Mouse (Mus musculus): Measurements from ENCODE around the gene Ncoa1.
"Not testable (repeated sequence)": the region's sequence is repeated elsewhere in the genome, so short reads cannot be mapped to it uniquely, and the experiment has no call there.

Ncoa1 gene

DNA sequence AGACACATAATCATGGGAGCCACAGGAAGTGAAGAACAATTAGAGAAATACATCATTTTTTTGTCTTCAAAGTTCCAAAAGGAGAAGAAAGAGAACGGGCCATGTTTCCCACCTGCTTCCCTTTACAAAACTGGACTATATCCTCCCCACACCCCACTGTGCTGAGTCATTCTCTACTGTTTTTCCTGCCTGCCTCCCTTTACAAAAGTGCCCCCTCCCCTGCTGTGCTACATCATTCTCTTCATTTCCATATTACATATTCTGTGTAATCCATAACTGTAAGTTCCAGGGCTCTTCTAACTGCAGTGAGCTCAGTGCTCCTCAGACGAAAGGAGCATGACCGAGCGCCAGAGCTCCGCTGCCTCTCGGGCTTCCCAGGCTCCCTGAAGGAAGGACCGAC, 80.8 kb downstream of the Ncoa1 start:
- DNase-seq (ENCODE audit: low read depth) = no peak

- no peak for DNase-seq (ENCODE audit: low read depth)
Observed at GRCm38 (mm10) chr12:4392590-4392989, 84.4 kb downstream of the Ncoa1 start.

- no peak for DNase-seq (ENCODE audit: low read depth)
Observed at GRCm38 (mm10) chr12:4392074-4392473, 84.9 kb downstream of the Ncoa1 start.

GRCm38 (mm10) chr12:4391256-4391655, 85.7 kb downstream of the Ncoa1 start:
- no peak for DNase-seq (ENCODE audit: low read depth)

DNA sequence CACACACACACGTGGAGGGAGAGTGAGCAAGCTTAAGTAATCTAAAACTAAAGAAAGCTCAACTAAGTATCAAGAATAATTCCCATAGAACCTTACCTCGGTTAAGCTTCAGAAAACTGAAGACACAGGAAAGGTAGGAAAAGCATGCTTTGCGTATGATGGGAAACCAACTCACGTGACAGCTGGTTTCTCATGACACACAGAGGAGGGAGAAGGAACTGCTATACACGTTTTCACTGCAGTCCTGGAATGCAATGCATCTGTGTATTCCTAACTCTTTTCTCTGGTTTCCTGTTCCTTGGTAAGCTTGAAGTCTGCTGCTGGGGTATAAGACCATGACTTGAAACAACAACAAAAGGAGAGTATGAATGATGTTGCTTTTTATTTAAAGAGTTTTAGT, 86.3 kb downstream of the Ncoa1 start:
- DNase-seq (ENCODE audit: low read depth) = no peak

DNA sequence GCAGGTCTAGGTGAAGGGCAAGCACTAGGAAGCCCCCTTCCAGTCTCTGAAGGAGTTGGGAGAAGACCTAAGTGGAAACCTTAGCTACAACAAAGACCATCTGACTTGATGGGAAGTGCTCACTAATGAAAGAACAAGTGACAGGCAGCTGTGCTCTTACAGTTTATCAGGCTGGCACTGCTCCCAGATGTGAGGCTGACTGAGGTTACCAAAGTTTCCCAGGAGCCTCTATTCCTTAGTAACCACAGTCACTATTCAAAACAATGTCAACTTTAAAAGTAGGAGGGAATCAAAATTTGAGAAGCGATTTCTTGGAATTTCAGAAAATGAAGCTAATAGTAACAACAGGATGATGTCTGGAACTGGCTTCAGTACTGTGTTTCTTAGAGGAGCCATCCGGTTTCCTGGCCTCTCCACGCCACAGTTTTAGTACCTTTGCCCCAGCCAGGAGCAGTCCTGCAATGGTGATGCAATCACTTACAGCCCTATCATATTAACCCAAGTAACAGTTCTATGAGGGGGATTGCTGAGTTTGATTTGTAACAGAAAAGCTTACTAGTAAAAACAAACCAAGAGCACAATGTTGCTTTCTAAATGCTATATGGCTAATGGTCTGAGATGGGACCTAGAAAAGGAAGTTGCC, 90.8 kb downstream of the Ncoa1 start:
- DNase-seq (ENCODE audit: low read depth) = no peak

- DNase-seq (ENCODE audit: low read depth) = no peak
Observed at GRCm38 (mm10) chr12:4383061-4383460, 93.9 kb downstream of the Ncoa1 start.

DNA sequence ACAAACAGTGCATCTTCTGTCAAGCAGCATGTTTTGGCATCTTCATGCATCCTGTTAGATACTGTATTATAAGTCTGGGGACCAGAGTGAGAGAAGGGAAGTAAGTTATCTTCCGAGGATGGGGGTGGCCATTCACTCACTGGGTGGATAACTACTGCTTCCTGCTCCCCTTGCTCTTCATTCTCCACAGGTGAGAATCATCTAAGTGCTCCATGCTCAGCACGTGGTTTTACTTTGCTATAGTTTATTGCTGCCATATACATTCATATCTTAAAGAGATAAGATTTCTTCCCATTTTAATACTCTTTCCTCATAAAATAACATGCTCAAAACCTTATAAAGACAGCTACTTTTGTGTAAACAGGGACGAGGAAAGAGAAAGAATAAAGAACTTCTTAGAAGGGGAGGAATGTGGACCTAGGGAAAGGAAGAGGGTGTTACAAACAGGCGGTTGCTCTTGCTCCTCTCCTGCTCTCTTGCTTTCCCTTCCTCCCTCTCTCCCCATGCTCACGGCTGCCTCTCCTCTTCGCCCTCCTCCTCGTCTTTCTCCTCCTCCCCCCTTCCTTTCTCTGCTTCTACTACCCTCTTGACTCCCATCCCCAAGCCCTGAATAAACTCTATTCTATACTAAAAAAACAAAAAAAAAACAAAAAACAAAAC, 97.6 kb downstream of the Ncoa1 start:
- DNase-seq (ENCODE audit: low read depth) = no peak

GRCm38 (mm10) chr12:4376475-4376874, 100.5 kb downstream of the Ncoa1 start:
- no peak for DNase-seq (ENCODE audit: low read depth)

DNA sequence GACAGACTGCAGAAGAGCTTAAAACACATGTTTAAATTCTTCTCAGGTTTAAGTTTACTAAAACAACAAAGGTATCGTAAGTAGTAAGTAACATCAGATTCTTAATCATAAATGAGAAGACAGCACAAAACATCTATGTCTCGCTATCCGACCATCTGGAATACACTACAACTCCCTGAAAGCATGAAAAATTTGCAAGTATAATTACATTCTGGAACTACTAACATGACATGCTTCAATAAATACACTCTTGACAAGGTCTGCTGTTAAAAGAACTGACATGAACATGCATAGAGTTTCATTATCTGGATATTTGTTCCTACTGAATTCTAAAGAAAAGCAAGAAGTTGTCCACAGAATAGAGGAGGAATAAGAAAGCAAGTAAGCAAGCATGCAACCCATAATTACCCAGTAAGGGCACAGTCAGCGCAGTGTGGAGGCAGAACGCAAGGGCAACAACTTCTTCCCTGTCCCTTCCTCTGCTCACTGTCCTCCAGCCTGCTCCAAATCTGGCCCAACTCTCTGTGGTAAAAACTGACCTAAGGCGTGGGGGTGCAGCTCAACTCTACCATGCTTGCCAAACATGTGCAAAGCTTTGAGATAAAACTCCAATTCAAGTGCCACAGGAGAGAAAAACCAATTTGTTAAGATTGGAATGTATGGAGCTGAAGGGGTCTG, 102.0 kb downstream of the Ncoa1 start:
- DNase-seq (ENCODE audit: low read depth) = no peak

GRCm38 (mm10) chr12:4371406-4371805, 105.6 kb downstream of the Ncoa1 start:
- no peak for DNase-seq (ENCODE audit: low read depth)

DNA sequence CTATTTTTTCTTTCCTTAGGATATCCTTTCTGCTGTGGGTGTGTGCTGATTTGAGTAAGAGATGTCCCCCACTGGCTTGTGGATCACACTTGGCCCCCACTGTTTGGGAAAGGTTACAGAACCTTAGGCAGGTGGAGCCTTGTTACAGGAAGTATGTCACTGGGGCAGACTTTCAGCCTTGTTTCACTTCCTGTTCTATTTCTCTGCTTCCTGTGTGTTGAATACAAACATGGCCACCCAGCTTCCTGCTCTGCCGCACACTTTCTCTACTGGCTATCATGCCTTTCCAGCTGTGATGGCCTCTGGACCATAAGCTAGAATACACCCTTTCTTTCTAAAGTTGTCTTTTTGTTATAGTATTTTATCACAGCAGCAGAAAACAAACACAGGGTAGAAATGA, 111.0 kb downstream of the Ncoa1 start:
- DNase-seq (ENCODE audit: low read depth) = no peak

GRCm38 (mm10) chr12:4359475-4359874, 117.5 kb downstream of the Ncoa1 start:
- DNase-seq (ENCODE audit: low read depth) = no peak

- not testable (repeated sequence) for DNase-seq (ENCODE audit: low read depth)
Observed at GRCm38 (mm10) chr12:4358653-4359052, 118.3 kb downstream of the Ncoa1 start.

DNA sequence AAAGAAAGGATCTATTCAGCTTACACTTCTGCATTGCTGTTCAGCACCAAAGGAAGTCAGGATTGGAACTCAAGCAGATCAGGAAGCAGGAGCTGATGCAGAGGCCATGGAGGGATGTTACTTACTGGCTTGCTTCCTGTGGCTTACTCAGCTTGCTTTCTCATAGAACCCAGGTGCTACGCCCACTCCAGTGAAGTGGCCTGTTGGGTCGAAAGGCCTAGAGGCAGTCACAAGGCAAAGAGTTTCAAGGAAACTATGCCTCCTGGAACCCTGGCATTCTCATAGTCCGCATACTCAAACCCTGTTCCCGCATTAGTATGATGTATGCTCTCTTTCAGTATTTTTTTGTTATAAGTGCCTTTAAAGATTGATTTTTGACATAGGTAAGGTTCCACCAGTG, 118.9 kb downstream of the Ncoa1 start:
- no peak for DNase-seq (ENCODE audit: low read depth)

DNA sequence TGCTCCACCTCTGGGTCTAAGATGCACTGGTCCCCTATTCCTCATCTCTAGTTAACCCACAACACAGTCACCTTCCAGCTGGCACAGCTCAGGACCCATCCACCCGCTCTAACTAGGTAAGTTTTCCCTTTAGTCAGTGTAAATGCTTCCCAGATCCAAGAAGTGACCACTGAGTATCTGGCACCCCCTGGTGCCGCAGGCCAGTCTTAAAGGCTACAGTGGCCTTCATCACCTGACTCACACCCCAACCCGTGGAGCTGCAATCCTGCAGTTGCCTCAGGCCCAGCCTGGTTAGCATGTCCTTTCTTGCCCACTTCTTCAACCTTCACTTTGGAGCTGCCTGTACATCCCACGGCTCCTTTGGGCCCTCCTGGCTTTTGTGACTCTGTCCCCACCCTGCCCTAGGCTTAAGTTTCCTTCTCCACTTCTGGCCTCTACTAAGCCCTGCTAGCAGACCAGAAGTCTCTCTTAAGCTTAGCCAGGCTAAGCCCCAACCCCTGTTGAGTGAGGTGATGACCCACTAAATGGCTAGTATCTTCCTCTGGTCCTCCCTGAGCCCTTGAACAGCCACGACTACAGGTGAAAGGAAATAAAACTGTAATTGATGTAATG, 120.0 kb downstream of the Ncoa1 start:
- no peak for DNase-seq (ENCODE audit: low read depth)

- no peak for DNase-seq (ENCODE audit: low read depth)
Observed at GRCm38 (mm10) chr12:4355019-4355730, 121.8 kb downstream of the Ncoa1 start.

GRCm38 (mm10) chr12:4343216-4343615, 133.8 kb downstream of the Ncoa1 start:
- no peak for DNase-seq (ENCODE audit: low read depth)

DNA sequence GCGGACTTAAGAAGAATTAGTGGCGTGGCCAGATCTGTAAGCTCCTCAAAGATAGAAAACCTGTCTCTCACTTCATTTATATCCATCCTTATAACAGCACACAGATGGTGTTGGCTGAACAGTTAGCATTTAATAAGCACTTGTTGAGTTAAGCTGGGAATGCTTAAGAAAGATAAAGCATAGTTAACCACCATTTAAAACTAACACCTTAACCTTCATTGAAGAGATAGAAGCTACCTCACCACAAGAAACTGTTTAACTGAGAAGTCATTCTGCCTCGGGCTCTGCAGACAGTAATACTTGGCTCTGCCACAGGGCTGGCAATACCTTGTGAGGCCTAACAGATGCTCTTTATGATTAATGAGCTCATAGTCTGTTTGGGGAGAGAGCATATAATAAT, 134.9 kb downstream of the Ncoa1 start:
- DNase-seq (ENCODE audit: low read depth) = no peak

DNA sequence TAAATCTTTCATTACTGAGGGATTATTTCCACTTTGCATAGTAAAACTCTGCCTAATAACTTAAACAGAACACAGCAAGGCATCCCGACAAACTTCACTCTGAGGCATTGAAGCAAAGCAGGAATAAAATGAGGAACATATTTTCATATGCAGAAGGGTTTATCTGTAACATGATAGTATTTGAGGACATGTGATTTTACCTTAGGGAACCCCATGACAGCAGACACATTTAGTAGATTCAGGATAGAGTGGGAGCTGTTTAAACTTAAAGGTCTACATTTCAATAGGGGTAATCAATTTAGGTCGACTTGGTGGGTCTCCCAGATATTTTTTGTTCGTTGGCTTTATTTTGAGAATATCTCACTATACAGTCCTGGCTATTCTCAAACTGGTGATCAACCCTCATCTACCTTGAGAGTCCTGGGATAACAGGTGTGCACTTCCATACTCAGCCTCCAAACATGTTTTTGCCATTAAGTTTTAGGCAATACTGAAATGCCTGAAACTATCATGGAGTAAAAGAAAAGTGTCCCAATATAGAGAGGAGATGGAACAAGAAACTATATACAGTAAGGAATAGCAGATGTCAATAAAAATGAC, 136.6 kb downstream of the Ncoa1 start:
- DNase-seq (ENCODE audit: low read depth) = no peak

GRCm38 (mm10) chr12:4323604-4324003, 153.4 kb downstream of the Ncoa1 start:
- DNase-seq (ENCODE audit: low read depth) = no peak

DNA sequence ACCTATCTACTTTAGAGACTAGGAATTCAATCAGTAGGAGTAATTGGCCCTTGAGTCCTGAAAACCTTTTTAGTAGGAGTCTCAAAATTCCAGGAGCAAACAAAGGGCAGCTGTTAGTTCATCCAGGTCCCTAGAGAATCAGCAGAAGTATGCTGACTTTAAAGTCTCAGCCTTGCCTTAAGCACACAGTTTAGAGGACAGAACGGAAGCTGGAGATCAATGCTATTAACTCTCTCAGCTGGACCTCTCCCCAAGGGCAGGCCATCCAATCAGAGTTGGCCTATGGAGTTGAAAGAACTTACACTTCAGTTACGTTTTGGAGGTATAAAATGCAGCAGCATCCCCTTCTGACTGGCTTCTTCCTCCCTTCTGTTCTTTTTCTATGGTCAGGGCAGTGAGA, 154.8 kb downstream of the Ncoa1 start:
- no peak for DNase-seq (ENCODE audit: low read depth)
